Mouse (Mus musculus) CD8-positive naive resting alpha-beta T cell, adult 2 months (primary cell): ENCODE results near the gene Notch2.
A peak's percentile ranks its signal among the peaks of the same experiment; 100 is the strongest.
"Not testable (repeated sequence)": the region's sequence is repeated elsewhere in the genome, so short reads cannot be mapped to it uniquely, and the experiment has no call there.

Experiments used
- DNase-seq, 2 experiments: peaks; one replicate each; pipeline ENCODE4 v3.0.0; 2022; ENCODE audit warnings: low read depth in 2 of 2, low spot score in 2 of 2

Gene Notch2

GRCm38 (mm10) chr3:98094629-98095583 is 81.6 kb downstream of the Notch2 start:
- no peak for DNase-seq

GRCm38 (mm10) chr3:98096981-98097380 is 83.7 kb downstream of the Notch2 start:
- DNase-seq = no peak

- no peak for DNase-seq
These were observed 85.3 kb downstream of the Notch2 start for GRCm38 (mm10) chr3:98098676-98099075.

- DNase-seq = peak in 1 of 2 experiments; percentile 10
These were observed 86.0 kb downstream of the Notch2 start for GRCm38 (mm10) chr3:98099287-98099686.

- DNase-seq = no peak
These were observed 88.2 kb downstream of the Notch2 start for GRCm38 (mm10) chr3:98101541-98101940.

- DNase-seq = no peak
These were observed 91.6 kb downstream of the Notch2 start for GRCm38 (mm10) chr3:98104851-98105471.

GRCm38 (mm10) chr3:98105496-98105895 is 92.2 kb downstream of the Notch2 start:
- no peak for DNase-seq

GRCm38 (mm10) chr3:98106115-98106514 is 92.8 kb downstream of the Notch2 start:
- DNase-seq = no peak

GRCm38 (mm10) chr3:98106590-98107313 is 93.4 kb downstream of the Notch2 start:
- DNase-seq = no peak

- DNase-seq = no peak
These were observed 95.1 kb downstream of the Notch2 start for GRCm38 (mm10) chr3:98108416-98108815.

GRCm38 (mm10) chr3:98108866-98109265 is 95.5 kb downstream of the Notch2 start:
- no peak for DNase-seq

- no peak for DNase-seq
These were observed 97.3 kb downstream of the Notch2 start for GRCm38 (mm10) chr3:98110610-98111009.

GRCm38 (mm10) chr3:98118252-98118651 is 104.9 kb downstream of the Notch2 start:
- no peak for DNase-seq

- DNase-seq = no peak
These were observed 106.0 kb downstream of the Notch2 start for GRCm38 (mm10) chr3:98119338-98119737.

- no peak for DNase-seq
These were observed 107.6 kb downstream of the Notch2 start for GRCm38 (mm10) chr3:98120884-98121283.

GRCm38 (mm10) chr3:98127775-98128174 is 114.4 kb downstream of the Notch2 start:
- DNase-seq = no peak

- no peak for DNase-seq
These were observed 115.4 kb downstream of the Notch2 start for GRCm38 (mm10) chr3:98128716-98129115.

GRCm38 (mm10) chr3:98132140-98132539 is 118.8 kb downstream of the Notch2 start:
- not testable (repeated sequence) for DNase-seq

GRCm38 (mm10) chr3:98132636-98133035 is 119.3 kb downstream of the Notch2 start:
- no peak for DNase-seq

GRCm38 (mm10) chr3:98141456-98141855 is 128.1 kb downstream of the Notch2 start:
- DNase-seq = no peak

GRCm38 (mm10) chr3:98142862-98143261 is 129.5 kb downstream of the Notch2 start:
- no peak for DNase-seq

- no peak for DNase-seq
These were observed 131.9 kb downstream of the Notch2 start for GRCm38 (mm10) chr3:98145204-98145603.
